Mouse (Mus musculus): Measurements from ENCODE around the gene Lmntd1.
A peak's percentile ranks its signal among the peaks of the same experiment; 100 is the strongest.

The Lmntd1 gene

DNA sequence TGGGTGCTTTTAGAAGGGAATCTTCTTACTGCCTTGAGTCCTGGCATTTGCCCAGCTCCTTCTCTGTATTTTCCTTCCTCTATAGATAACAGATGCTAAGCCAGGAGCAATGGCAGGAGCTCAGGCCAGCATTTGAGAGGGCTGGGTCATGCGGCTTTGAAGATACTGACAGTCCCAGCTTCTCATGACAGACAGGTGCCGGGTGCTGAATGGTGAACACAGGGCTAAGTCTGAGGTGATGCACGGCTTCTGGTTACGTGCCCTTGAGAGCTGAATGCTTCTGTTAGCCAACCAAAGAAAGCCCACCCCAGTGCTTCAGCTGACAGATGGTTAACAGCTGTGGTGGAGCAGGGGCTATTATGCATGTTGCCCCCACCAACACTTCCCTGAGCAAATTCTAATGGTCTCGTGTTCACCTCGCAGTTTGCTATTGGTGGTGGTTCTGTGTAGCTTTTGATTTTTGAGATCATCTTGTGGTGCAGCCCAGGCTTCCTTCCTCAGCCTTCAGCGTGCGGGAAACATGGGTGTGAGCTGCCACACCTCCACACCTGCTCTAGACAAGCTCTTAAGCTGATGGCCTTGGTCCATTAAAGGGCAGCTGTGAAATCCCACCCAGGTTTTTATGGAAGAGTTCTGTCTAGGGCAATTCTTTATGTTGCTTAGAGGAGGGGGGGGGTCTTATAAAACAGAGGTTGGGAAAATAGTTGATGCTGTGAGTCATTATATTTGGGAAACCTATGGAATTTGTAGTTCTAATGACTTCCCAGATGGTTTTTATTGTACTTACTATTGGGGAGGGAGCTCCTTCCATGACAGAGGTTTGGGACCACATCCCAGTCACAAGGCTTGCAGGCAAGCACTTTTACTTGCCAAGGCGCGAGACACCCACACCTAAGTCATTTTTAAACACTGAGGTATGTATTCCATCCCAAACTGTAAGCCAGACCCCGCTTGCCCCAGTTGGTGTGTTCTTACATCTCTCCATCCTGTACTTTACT, 181.1 kb downstream of the Lmntd1 start:
- DNase-seq (ENCODE audit: low spot score) = peak; percentile 59

- peak; percentile 28 for DNase-seq (ENCODE audit: low spot score)
Measured at GRCm38 (mm10) chr6:145431747-145432146, 182.4 kb downstream of the Lmntd1 start.

- no peak for DNase-seq (ENCODE audit: low spot score)
Measured at GRCm38 (mm10) chr6:145427411-145427810, 186.7 kb downstream of the Lmntd1 start.

- no peak for DNase-seq (ENCODE audit: low spot score)
Measured at GRCm38 (mm10) chr6:145426501-145426900, 187.6 kb downstream of the Lmntd1 start.

DNA sequence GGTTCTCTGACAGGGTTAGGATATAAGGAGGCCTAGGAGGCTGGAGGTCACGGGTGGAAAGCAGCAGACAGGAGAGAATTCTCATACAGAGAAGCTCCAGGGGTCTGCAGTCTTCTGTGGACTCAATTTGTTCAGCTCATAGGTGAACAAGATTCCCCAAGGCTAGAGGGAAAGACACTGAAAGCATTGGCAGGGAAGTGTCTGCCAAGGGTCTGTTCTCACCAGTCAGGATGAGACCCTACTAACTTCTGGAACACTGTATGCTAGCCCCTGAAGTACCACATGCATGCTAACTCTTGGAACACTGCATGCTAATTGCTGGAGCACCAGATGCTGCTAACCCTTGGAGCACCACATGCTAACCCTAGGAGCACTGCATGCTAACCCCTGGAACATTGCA, 190.0 kb downstream of the Lmntd1 start:
- no peak for DNase-seq (ENCODE audit: low spot score)

GRCm38 (mm10) chr6:145423484-145423883, 190.6 kb downstream of the Lmntd1 start:
- no peak for DNase-seq (ENCODE audit: low spot score)

- no peak for DNase-seq (ENCODE audit: low spot score)
Measured at GRCm38 (mm10) chr6:145421666-145422065, 192.5 kb downstream of the Lmntd1 start.

GRCm38 (mm10) chr6:145420407-145420806, 193.7 kb downstream of the Lmntd1 start:
- DNase-seq (ENCODE audit: low spot score) = peak; percentile 44

- no peak for DNase-seq (ENCODE audit: low spot score)
Measured at GRCm38 (mm10) chr6:145418856-145419255, 195.3 kb downstream of the Lmntd1 start.

DNA sequence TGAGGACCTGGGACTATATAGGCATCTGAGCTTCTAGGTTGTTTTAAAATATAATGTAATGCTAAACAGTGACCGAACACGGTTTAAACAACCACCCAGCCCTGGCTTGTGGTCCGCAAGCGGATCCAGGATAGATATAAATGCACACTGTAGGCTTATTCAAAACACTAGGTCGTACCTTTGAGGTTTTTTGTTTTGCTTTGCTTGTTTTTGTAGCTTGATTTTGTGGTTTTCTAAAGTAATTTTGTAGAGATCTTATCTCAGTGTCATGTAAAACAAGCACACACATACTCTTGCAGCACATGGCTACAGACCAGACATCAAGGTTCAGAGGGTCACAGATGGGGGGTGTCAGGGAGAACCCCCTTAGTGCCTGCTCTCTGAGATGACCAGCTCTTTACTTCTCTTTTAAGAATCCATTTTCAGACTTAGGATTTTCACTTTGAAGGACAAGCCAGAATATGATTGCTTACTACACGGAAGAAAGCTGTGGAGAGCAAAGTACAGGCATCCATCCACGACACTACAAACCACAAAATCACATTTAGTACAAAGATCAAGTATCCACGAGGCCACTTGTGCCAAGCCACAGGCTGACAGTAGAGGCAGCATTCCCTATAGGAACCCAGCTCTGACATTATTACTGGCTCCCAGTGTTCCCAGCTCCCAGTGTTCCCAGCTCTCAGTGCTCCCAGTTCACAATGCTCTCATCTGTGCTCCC, 196.2 kb downstream of the Lmntd1 start:
- no peak for DNase-seq (ENCODE audit: low spot score)

- peak; percentile 63 for DNase-seq (ENCODE audit: low spot score)
Measured at GRCm38 (mm10) chr6:145417014-145417719, 197.0 kb downstream of the Lmntd1 start.

DNA sequence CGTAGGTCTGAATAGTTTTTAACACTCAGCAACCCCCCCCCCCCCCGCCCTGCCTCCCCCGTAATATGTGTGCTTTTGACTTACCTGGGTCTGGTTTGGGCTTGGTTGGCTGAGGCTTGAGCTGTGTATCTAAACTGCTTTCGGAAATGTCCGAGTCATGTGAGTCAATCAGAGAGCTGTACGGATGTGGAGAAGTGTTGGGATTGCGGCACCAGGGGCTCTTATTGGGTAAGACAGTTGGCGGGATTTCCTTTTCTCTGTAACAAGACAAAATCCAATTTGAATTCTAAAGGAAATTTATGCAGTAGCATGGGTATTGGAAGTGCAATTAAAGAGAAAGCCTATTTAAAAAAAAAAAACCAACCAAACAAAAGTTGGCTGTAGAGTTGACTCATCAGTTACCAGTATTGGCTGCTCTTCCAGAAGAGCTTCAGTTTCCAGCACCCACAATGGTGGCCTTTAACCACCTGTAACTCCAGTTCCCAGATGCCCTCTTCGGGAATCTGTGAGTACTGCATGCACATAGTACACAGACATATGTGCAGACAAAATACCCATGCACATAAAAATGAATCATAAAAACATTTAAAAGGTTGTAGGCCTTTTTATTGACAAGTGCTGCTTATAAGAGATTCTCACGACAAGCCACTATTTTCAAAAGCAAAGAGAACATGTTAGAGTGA, 209.6 kb downstream of the Lmntd1 start:
- no peak for DNase-seq (ENCODE audit: low spot score)

GRCm38 (mm10) chr6:145401140-145401539, 213.0 kb downstream of the Lmntd1 start:
- peak; percentile 7 for DNase-seq (ENCODE audit: low spot score)

GRCm38 (mm10) chr6:145397881-145398280, 216.2 kb downstream of the Lmntd1 start:
- no peak for DNase-seq (ENCODE audit: low spot score)

GRCm38 (mm10) chr6:145396534-145396933, 217.6 kb downstream of the Lmntd1 start:
- no peak for DNase-seq (ENCODE audit: low spot score)

GRCm38 (mm10) chr6:145390421-145390820, 223.7 kb downstream of the Lmntd1 start:
- DNase-seq (ENCODE audit: low spot score) = no peak

DNA sequence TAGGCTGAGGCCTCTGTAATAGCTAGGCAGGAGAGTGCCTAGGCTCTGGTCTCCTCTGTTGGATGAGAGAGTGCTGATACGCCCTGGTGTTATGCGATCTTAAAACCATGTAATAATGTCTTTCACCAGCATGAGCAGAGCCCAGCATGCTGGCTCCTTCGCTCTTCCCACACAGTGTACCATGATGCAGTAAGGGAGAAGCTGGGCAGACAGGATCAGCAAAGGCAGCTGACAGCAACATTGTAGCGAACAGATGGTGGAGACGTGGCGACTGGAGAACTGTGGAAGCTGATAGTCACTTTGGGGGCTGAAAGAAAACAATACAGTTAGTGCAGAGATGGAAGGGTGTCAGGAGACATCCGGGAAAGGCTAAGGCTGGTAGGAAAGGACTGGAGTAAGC, 224.2 kb downstream of the Lmntd1 start:
- peak; percentile 28 for DNase-seq (ENCODE audit: low spot score)

DNA sequence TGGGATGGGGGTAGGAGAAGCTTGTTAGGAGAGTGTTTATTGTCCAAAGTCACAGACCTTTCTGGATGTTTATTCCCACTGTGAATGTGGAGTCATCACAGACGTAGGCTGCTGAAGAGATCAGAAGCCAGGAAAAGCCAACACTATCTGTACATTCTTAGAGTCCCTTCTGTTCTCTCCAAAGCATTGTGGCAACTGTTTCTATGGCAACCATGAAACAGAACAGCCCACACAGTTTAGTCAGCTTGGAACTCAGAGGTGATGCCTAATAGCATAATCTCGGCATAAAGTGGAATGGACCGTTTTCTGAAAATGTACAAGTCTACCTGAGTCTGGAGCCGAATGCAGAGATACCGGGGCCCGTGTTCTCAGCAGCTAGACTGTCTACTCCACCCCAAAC, 226.7 kb downstream of the Lmntd1 start:
- DNase-seq (ENCODE audit: low spot score) = peak; percentile 46

GRCm38 (mm10) chr6:145382586-145383380, 231.3 kb downstream of the Lmntd1 start:
- DNase-seq (ENCODE audit: low spot score) = no peak

DNA sequence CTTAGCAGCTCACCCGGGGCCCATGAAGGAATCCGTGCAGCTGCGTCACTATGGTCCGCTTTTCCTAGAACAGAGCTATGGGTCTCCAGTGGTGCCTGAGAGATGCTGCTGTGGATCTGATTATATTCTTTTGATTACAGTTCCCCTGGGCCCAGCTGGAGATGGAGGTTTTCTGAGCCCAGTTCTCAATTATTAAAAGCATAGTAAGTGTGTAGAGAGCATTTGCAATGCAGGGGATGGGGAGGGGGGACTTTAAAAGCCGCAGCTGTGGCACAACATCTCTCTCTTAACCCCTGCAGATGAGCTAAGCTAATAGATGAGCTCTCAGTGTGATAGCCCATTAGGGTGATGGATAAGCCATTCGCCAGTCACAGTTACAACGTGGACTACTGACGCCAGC, 233.2 kb downstream of the Lmntd1 start:
- no peak for DNase-seq (ENCODE audit: low spot score)

- peak; percentile 11 for DNase-seq (ENCODE audit: low spot score)
Measured at GRCm38 (mm10) chr6:145379175-145379574, 234.9 kb downstream of the Lmntd1 start.
